Mouse (Mus musculus): ENCODE data around the gene Pus7l. TPM values are rescaled to one million over a fixed set of nuclear protein-coding genes. Genes with fewer than 3 reads are reported as not detected.
A peak's percentile ranks its signal among the peaks of the same experiment; 100 is the strongest.

Pus7l gene
- polyA plus RNA-seq, 1 experiment from 2014 or later, result 9.0 TPM

DNA sequence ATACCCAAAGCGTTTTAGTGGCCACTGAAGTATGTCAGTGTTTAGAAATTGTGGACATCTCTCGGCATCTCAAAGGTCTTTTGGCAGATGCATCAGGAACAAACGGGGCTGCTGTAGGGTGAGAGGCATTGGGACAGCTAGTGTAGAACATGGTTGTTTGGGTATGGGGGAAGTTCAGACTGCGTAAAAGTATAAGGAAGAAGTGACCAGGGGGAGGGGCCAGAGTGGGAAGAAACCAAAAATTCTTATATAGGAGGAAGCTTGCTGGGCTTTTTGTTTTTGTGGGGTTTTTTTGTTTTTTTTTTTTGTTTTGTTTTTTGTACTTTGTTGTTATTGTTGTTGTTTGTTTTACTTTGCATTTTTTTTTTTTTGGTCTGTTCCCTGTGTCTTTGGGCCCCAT, 1.5 kb upstream of the Pus7l start:
- no peak overlapping the region for H3K4me3 ChIP-seq (ENCODE audit: low read length)
- H3K9me3 ChIP-seq (ENCODE audit: low read length), result no peaks in the 10 kb centered on the region
- peaks cover 4% of the 10 kb centered on the region; the same call in 1 of the 2 replicates for H3K36me3 ChIP-seq (ENCODE audit: insufficient read depth, low read length)
- H3K4me2 ChIP-seq (replicated peaks; ENCODE audit: low read depth, low read length), result no peak overlapping the region
- WGBS, result 88% methylated on average over 4 of the region's 4 CpGs
- peaks cover 8% of the 10 kb centered on the region; the same call in 1 of the 2 replicates for H3K4me1 ChIP-seq (ENCODE audit: insufficient read depth, low read length)
- ATAC-seq (ENCODE audit: low FRiP score, low TSS enrichment), result no peak
- no peaks in the 10 kb centered on the region for H3K27me3 ChIP-seq (ENCODE audit: insufficient read depth, low read length)
- H3K27ac ChIP-seq (ENCODE audit: low read length), result no peak overlapping the region
- H3K9ac ChIP-seq (replicated peaks; ENCODE audit: low read length), result no peak overlapping the region

DNA sequence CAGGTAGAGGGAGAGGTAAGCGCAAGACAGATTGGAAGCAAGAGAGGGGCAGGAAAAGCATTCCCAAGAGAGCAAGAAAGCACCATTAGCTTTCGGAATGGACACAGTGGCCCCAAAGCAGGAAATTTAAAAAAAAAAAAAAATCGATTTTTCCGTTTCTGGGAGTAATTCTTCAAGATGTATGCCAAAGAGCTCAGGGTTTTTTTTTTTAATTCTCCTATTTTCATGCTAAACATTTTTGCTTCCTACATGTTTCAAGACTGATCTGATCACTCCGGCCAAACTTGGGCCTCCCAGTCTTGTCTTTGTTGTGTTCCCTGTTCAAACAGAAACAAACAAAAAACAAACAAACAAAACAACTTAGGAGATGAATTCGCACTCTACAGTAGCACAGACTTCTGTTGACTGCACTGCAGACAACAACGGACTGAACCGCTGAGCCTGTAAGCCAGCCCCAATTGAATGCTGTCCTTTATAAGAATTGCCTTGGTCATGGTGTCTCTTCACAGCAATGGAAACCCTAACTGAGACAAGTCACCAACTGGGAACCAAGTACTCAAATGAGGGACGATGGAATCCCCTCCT, 797 bp upstream of the Pus7l start:
- H3K9me3 ChIP-seq (ENCODE audit: low read length), result no peaks in the 10 kb centered on the region
- ATAC-seq (ENCODE audit: low FRiP score, low TSS enrichment), result no peak
- peak overlapping the region; percentile 62 for H3K4me2 ChIP-seq (replicated peaks; ENCODE audit: low read depth, low read length)
- peaks cover 8% of the 10 kb centered on the region; the same call in 1 of the 2 replicates for H3K4me1 ChIP-seq (ENCODE audit: insufficient read depth, low read length)
- peak overlapping the region; percentile 90 for H3K27ac ChIP-seq (ENCODE audit: low read length)
- H3K36me3 ChIP-seq (ENCODE audit: insufficient read depth, low read length), result no peaks in the 10 kb centered on the region
- peak overlapping the region; percentile 89 for H3K4me3 ChIP-seq (ENCODE audit: low read length)
- 43% methylated on average over 9 of the region's 9 CpGs for WGBS
- no peaks in the 10 kb centered on the region for H3K27me3 ChIP-seq (ENCODE audit: insufficient read depth, low read length)
- H3K9ac ChIP-seq (replicated peaks; ENCODE audit: low read length), result peak overlapping the region; percentile 84

DNA sequence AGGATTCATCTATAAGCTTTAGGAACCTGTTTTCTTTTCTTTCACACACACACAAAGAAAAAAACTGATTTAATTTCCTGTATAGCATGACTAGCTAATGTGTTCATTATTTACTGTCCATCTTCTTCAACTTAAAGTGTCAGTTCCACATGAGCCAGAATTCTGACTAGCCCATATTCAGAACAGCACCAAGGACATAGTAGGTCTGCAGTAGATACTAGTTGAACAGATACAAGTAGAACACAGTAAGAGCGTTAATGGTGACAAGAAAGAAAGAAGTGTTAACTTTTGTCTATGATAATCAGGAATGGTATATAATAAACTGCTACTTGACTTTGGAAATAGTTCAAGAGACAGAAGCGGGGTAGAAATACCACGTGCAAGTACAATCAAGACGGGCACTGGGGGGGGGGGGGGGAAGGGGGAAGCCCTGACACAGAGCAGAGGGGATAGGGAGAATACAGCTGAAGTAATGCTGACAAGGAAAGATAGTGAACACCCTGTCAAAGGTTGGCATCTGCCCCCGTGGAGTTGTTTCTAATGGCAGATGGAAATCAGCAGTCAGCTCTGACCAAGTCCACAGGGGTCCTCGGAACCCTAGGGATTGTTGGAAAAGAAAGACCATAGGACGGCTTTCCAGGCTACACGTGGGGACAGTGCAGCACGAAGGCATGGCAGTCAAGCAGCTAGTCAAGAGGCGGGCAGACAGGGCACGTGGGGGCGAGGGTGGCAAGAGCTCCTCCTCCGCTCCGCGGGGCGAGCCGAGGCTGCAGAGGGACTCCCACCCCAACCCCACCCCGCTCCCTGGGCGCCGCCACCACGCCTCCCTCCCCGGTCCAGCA, 559 bp downstream of the Pus7l start:
- Histone ChIP-seq H3K4me2 (replicated peaks; ENCODE audit: low read depth, low read length) (peak overlapping the region; percentile 62), H3K9ac (replicated peaks; ENCODE audit: low read length) (peak overlapping the region; percentile 84), H3K27ac (ENCODE audit: low read length) (peak overlapping the region; percentile 90), H3K9me3 (ENCODE audit: low read length) (no peaks in the 10 kb centered on the region), H3K4me3 (ENCODE audit: low read length) (peak overlapping the region; percentile 89), H3K4me1 (ENCODE audit: insufficient read depth, low read length) (peaks cover 8% of the 10 kb centered on the region; the same call in 1 of the 2 replicates), H3K36me3 (ENCODE audit: insufficient read depth, low read length) (no peaks in the 10 kb centered on the region), H3K27me3 (ENCODE audit: insufficient read depth, low read length) (no peaks in the 10 kb centered on the region)
- ATAC-seq (ENCODE audit: low FRiP score, low TSS enrichment), result peak; percentile 89
- WGBS, result 16% methylated on average over 10 of the region's 22 CpGs

DNA sequence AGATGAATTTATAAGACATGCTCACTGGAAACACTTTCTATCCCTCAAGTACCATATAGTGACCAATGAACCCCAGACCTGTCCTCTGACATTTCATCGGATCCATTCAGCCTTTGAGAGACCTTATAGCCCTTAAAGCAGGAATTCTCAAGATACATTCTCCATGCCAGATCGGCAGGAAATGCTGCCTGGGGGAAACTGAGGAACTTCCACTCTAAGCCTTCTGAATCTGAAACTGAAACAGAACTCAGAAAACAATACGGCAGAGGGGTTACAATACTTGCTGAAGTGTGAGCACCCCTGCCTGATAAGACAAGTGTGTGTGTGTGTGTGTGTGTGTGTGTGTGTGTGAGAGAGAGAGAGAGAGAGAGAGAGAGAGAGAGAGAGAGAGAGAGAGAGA, 4.1 kb downstream of the Pus7l start:
- Histone ChIP-seq H3K4me1 (ENCODE audit: insufficient read depth, low read length) (peaks cover 8% of the 10 kb centered on the region; the same call in 1 of the 2 replicates), H3K36me3 (ENCODE audit: insufficient read depth, low read length) (no peaks in the 10 kb centered on the region), H3K4me2 (replicated peaks; ENCODE audit: low read depth, low read length) (no peak overlapping the region), H3K27ac (ENCODE audit: low read length) (no peak overlapping the region), H3K27me3 (ENCODE audit: insufficient read depth, low read length) (no peaks in the 10 kb centered on the region), H3K4me3 (ENCODE audit: low read length) (no peak overlapping the region), H3K9ac (replicated peaks; ENCODE audit: low read length) (no peak overlapping the region), H3K9me3 (ENCODE audit: low read length) (no peaks in the 10 kb centered on the region)
- no peak for ATAC-seq (ENCODE audit: low FRiP score, low TSS enrichment)
- 88% methylated on average over 3 of the region's 3 CpGs for WGBS

DNA sequence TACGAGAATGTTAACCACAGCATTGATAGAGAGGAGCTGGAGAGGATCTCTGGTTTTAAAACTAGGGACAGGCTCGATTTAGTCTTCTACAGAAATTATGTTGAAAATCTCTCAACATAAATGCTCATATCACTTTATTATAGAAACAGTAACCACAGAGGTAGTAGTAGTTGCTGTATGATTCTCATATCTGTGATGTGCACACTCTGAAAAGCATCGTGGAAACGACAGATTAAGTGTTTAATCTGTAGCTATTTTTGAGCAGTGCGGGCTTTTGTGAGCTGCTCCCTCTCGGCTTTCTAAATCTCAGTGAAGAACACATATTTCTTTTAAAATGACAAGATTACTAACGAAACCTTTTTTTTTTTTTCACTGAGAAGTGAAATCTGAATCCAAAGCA, 7.8 kb downstream of the Pus7l start:
- no peak overlapping the region for H3K27ac ChIP-seq (ENCODE audit: low read length)
- H3K4me3 ChIP-seq (ENCODE audit: low read length), result no peak overlapping the region
- WGBS, result 89% methylated on average over 7 of the region's 7 CpGs
- no peaks in the 10 kb centered on the region for H3K9me3 ChIP-seq (ENCODE audit: low read length)
- H3K36me3 ChIP-seq (ENCODE audit: insufficient read depth, low read length), result peaks cover 5% of the 10 kb centered on the region; the same call in 1 of the 2 replicates
- no peak for ATAC-seq (ENCODE audit: low FRiP score, low TSS enrichment)
- no peaks in the 10 kb centered on the region for H3K27me3 ChIP-seq (ENCODE audit: insufficient read depth, low read length)
- no peak overlapping the region for H3K4me2 ChIP-seq (replicated peaks; ENCODE audit: low read depth, low read length)
- H3K4me1 ChIP-seq (ENCODE audit: insufficient read depth, low read length), result no peaks in the 10 kb centered on the region
- H3K9ac ChIP-seq (replicated peaks; ENCODE audit: low read length), result no peak overlapping the region

DNA sequence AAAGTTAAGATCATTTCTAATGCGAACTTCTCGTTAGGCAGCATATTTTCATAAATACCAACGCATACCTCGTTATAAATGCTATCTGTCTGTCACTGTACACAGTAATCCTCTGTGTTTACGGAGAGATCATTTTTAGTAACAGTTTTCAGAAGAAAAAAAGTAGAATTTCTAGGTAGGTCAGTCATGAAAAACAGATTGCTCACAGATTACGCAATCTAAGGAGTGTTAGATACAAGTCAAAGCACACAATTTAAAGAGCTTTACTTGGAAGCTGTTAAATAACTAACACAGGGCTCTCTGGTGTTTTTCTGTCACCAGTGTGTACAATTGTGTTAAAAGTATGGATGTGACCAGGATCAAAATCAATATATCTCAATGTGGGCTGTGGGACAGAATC, 10.4 kb downstream of the Pus7l start:
- 95% methylated on average over 6 of the region's 6 CpGs for WGBS

DNA sequence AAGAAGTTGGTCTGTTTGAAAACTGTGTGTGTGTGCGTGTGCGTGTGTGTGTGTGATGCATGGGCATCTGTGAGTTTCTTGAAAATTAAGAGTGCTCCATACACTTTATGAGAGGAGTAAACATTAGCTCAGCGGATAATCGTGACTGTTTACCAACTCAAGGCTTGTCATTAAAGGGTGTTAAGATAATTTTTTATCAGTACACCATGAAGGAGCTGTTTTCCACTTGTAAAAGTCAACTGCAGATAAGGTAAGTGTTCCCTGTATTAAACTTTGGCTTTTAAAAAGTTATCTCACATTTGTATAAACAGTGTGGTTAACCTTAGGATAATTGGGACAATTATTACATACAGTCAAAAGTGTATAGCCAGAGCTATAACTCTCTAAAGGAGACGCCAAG, 11.0 kb downstream of the Pus7l start:
- no peaks in the 10 kb centered on the region for H3K4me1 ChIP-seq (ENCODE audit: insufficient read depth, low read length)
- no peak overlapping the region for H3K4me3 ChIP-seq (ENCODE audit: low read length)
- no peak overlapping the region for H3K27ac ChIP-seq (ENCODE audit: low read length)
- 89% methylated on average over 5 of the region's 5 CpGs for WGBS
- H3K36me3 ChIP-seq (ENCODE audit: insufficient read depth, low read length), result peaks cover 11% of the 10 kb centered on the region; the same call in 1 of the 2 replicates
- ATAC-seq (ENCODE audit: low FRiP score, low TSS enrichment), result no peak
- no peaks in the 10 kb centered on the region for H3K27me3 ChIP-seq (ENCODE audit: insufficient read depth, low read length)
- H3K4me2 ChIP-seq (replicated peaks; ENCODE audit: low read depth, low read length), result no peak overlapping the region
- no peaks in the 10 kb centered on the region for H3K9me3 ChIP-seq (ENCODE audit: low read length)
- no peak overlapping the region for H3K9ac ChIP-seq (replicated peaks; ENCODE audit: low read length)

More for the DNA sequence above, 10.4 kb downstream of the Pus7l start:
- no peak overlapping the region for H3K4me3 ChIP-seq (ENCODE audit: low read length)
- no peaks in the 10 kb centered on the region for H3K9me3 ChIP-seq (ENCODE audit: low read length)
- no peak overlapping the region for H3K4me2 ChIP-seq (replicated peaks; ENCODE audit: low read depth, low read length)
- H3K27ac ChIP-seq (ENCODE audit: low read length), result no peak overlapping the region
- no peaks in the 10 kb centered on the region for H3K27me3 ChIP-seq (ENCODE audit: insufficient read depth, low read length)
- no peak for ATAC-seq (ENCODE audit: low FRiP score, low TSS enrichment)
- H3K9ac ChIP-seq (replicated peaks; ENCODE audit: low read length), result no peak overlapping the region
- H3K36me3 ChIP-seq (ENCODE audit: insufficient read depth, low read length), result peaks cover 11% of the 10 kb centered on the region; the same call in 1 of the 2 replicates
- no peaks in the 10 kb centered on the region for H3K4me1 ChIP-seq (ENCODE audit: insufficient read depth, low read length)

DNA sequence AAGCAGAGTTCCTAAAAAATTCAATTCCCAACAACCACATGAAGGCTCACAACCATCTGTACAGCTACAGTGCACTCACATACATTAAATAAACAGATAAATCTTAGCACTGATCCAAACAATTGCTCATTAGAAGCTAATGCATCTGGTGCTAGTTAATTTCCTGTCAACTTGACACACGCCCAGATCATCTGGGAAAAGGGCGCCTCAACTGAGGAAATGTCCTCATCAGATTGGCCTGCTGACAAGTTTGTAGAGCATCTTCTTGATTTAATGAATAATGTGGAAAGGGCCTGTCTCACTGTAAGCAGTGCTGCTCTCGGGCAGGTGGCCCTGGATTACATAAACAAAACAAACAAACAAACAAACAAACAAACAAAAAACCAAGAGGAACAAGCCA, 12.8 kb downstream of the Pus7l start:
- no peak for ATAC-seq (ENCODE audit: low FRiP score, low TSS enrichment)
- Histone ChIP-seq H3K27ac (ENCODE audit: low read length) (no peak overlapping the region), H3K9me3 (ENCODE audit: low read length) (no peaks in the 10 kb centered on the region), H3K4me2 (replicated peaks; ENCODE audit: low read depth, low read length) (no peak overlapping the region), H3K9ac (replicated peaks; ENCODE audit: low read length) (no peak overlapping the region), H3K27me3 (ENCODE audit: insufficient read depth, low read length) (no peaks in the 10 kb centered on the region), H3K4me3 (ENCODE audit: low read length) (no peak overlapping the region), H3K36me3 (ENCODE audit: insufficient read depth, low read length) (peaks cover 13% of the 10 kb centered on the region; the same call in 1 of the 2 replicates), H3K4me1 (ENCODE audit: insufficient read depth, low read length) (no peaks in the 10 kb centered on the region)
- 73% methylated on average over 3 of the region's 3 CpGs for WGBS

DNA sequence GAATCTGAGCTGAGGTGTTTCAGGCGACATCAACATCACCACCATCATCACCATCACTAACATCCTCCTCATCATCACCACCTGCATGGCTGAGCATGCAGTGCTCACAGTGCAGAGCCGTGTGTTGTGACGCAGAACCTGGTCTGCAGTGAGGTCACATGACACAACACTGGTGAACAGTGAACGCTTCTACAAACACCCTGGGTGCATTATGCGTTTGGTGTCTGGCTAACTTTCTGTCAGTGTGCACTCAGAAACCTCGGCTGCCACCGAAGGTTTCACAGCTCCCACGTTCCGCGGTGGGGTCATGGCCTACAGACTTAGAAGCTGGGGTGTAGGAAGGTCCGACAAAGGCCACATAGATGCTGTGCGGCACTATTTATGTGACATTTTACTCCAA, 18.4 kb downstream of the Pus7l start:
- Histone ChIP-seq H3K9ac (replicated peaks; ENCODE audit: low read length) (no peak overlapping the region), H3K36me3 (ENCODE audit: insufficient read depth, low read length) (peaks cover 11% of the 10 kb centered on the region; the same call in 1 of the 2 replicates), H3K9me3 (ENCODE audit: low read length) (no peaks in the 10 kb centered on the region), H3K4me3 (ENCODE audit: low read length) (no peak overlapping the region), H3K4me1 (ENCODE audit: insufficient read depth, low read length) (no peaks in the 10 kb centered on the region), H3K27me3 (ENCODE audit: insufficient read depth, low read length) (no peaks in the 10 kb centered on the region), H3K4me2 (replicated peaks; ENCODE audit: low read depth, low read length) (no peak overlapping the region), H3K27ac (ENCODE audit: low read length) (no peak overlapping the region)
- ATAC-seq (ENCODE audit: low FRiP score, low TSS enrichment), result no peak
- WGBS, result 79% methylated on average over 12 of the region's 12 CpGs

DNA sequence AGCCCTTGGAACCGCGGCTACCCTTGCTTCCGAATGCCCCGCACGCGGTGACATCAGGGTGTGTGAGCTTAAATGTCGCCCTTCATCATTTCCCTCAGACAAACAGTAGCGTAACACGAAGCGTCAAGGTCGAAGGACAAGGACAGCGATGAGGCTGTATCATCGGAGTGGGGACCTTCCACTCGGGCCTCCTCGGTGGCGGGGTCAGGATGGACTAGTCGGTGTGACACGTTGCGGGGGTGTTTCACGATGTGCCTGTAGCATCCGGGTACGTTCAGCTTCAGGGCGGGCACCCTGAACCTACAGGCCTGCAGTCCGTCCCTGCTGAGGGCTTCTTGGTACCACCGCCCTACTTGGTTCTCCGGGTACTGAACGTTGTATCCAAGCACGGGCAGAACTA, 20.1 kb downstream of the Pus7l start:
- no peaks in the 10 kb centered on the region for H3K27me3 ChIP-seq (ENCODE audit: insufficient read depth, low read length)
- H3K9me3 ChIP-seq (ENCODE audit: low read length), result no peaks in the 10 kb centered on the region
- H3K4me2 ChIP-seq (replicated peaks; ENCODE audit: low read depth, low read length), result no peak overlapping the region
- no peak overlapping the region for H3K4me3 ChIP-seq (ENCODE audit: low read length)
- WGBS, result 86% methylated on average over 28 of the region's 28 CpGs
- no peak overlapping the region for H3K27ac ChIP-seq (ENCODE audit: low read length)
- no peaks in the 10 kb centered on the region for H3K4me1 ChIP-seq (ENCODE audit: insufficient read depth, low read length)
- peaks cover 6% of the 10 kb centered on the region; the same call in 1 of the 2 replicates for H3K36me3 ChIP-seq (ENCODE audit: insufficient read depth, low read length)
- no peak overlapping the region for H3K9ac ChIP-seq (replicated peaks; ENCODE audit: low read length)
- no peak for ATAC-seq (ENCODE audit: low FRiP score, low TSS enrichment)
